Mouse (Mus musculus) left cerebral cortex, adult 8-10 months (tissue): ENCODE results near the gene Slc22a2. TPM values are rescaled to one million over a fixed set of nuclear protein-coding genes. Genes with fewer than 3 reads are reported as not detected.
"Not testable (repeated sequence)": the region's sequence is repeated elsewhere in the genome, so short reads cannot be mapped to it uniquely, and the experiment has no call there.

ENCODE experiments used
- DNase-seq, 2 experiments: peaks; one replicate each; pipeline ENCODE4 v3.0.0; 2022; ENCODE audit warnings: low spot score in 2 of 2
- total RNA-seq, 4 experiments: library from RNA; stranded (reverse); gene quantifications; 2 replicates each; pipeline ENCODE4 v1.2.4; 2022

The Slc22a2 gene
- 1 to 10 TPM in 3 of 4 experiments, under 1 TPM in 1; 0.98 to 1.7 (median 1.4) TPM for total RNA-seq

DNA sequence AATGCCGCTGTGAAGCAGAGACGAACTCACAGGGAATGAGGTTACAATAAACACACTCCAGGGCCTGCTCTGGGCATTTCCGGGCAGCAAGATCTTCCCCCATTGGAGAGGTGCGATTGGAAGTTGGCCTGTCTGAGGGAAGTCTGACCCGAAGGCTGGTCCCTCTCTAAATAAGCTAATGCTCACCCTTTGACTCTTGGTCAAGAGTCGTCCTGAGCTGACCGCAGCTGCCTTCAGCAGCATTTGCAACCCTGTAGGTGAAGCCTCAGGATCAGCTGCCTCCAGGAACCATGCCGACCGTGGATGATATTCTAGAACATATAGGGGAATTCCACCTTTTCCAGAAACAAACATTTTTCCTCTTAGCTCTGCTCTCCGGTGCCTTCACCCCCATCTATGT is at the start of gene Slc22a2:
Gene Slc22a2, plus strand, starts transcription at position 142 of the 400 bp plus-strand sequence.
- no peak for DNase-seq

DNA sequence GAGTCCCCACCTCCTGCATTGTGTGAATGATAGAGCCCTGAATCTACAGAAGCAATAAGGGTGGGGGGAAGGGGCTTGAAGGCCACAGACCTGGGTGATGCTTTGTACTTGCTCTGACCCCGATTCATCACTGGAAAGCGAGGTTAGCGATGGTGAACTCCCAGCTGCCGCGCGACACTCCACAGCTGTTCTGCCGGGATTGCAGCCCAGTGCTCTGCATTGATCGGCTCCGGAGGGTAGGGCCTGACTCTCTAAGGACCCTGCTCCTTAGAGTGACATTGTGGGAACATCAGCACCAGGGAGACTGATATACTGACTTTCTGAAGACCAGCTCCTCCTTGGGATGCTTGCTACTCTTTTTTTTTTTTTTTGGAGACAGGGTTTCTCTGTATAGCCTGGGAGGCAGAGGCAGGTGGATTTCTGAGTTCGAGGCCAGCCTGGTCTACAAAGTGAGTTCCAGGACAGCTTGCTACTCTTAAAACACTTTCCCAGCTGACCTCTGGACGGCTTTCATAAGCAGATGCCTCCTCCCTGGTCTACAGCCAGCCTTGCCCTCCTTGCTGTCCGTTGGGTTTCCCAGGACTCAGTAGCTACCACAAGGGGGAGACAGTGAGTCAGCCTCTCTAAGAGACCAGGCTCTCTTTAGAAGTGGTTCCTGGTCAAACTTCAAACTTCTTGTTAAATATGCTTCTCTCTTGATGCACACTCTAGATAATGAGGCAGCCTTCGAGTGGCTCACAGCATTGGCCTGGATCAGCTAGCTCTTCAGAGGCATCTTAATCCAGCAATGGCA is 49.4 kb upstream of the Slc22a2 start:
- no peak for DNase-seq

DNA sequence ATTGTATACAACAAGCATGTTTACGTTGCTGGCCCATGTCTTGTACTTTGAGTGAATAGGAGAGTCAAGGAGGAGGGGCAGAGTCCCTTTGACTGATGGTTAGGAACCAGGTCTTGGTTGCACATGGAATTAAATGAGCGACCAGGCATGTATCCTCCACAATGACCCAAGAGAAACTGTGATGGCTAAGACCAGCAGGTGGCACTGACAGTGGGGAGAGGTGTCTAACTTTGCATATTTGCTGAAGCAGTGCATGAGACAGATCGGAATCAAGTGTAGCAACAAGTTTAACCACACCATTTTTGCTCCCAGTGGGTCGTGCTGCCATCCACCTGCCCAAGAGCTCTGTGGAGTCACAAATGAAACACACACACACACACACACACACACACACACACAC is 21.7 kb upstream of the Slc22a2 start:
- no peak for DNase-seq

DNA sequence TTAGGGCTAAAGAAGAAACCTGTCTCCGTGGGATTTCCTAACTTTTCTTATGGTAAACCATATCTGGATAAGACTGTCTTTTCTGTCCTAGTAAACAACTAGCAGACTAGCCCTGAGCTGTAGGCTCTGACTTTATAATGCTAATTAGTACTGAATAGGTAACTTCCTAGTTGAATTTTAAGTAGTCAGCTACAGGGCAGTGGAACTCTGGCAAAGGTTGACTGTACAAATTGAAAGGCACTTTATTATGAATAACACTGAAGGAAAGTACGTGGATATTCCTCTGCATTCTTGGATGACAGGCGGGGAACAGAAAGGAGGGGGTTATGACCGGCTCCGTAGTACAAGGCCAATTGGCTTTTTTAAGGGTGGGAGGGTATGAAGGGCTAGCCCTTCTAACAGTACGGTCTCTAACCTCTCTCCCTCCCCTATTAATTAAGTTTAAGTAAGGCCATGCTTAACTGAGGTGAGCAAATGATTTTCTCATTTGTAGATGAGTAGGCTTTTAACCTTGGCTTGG is 19.4 kb upstream of the Slc22a2 start:
- DNase-seq, result not testable (repeated sequence)

DNA sequence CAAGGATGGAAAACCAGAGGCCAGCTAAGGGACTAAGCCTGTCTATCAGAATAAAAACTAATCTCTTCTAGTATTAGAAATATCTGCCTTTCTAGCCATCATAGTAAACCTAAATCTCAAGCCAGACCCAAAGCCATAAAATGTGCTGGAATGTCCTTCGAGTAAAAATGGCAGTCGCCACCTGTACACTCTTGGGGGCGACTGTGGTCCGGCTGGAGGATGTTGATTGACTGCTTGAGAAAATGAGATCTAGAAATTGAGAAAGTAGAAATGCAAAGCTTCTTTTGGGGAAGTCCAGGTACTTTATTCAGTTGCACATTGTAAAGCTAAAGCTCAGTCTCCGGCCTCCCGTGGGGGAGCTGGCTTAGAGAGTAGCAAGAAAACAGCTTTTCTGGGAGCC is 18.5 kb upstream of the Slc22a2 start:
- no peak for DNase-seq

- no peak for DNase-seq
Measured at GRCm38 (mm10) chr17:12571316-12571715, 12.6 kb upstream of the Slc22a2 start.

DNA sequence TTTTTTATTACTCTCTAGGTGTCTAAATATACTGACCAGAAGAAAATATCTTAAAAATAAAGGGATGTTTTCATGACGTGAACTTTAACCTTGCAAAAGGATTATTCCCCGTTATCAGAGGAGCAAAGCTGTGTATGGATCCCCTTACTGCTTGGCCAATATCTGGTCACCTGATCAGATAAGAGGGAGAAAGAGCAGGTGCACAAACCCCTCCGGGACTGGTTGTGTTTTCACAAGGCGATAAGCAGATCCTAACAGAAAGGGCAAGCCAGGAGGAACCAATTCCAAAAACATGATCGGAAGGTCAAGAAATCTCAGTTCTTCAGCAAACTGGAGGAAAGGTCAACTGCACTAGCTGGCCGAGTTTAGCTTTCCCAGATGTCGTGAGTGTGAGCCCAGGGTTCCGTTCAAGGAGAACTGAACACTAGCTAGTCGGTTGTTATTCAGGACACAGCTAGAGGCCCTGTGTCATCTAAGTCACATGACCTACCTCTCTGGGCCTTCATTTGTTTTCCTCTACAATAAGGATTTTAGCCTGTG is 11.9 kb upstream of the Slc22a2 start:
- no peak for DNase-seq

DNA sequence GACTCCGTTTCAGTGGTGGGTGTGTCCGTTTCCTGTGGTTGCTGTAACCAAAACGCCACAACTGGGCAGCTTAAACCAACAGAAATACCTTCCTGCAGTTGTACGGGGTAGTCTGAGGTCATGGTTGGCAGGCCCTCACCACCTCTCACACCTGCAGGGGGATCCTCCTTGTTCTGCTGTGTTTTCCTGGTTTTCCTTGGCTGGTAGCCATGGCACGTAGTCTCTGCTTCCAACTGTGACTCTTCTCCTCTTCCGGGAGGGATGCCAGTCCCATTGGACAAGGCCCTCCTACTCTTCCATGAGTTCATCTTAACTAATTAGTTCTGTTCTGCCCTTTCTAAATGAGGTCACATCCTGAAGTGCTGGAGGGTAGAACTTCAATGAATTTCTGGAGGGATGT is 8.5 kb upstream of the Slc22a2 start:
- no peak for DNase-seq

- no peak for DNase-seq
Measured at GRCm38 (mm10) chr17:12577096-12577495, 6.8 kb upstream of the Slc22a2 start.

DNA sequence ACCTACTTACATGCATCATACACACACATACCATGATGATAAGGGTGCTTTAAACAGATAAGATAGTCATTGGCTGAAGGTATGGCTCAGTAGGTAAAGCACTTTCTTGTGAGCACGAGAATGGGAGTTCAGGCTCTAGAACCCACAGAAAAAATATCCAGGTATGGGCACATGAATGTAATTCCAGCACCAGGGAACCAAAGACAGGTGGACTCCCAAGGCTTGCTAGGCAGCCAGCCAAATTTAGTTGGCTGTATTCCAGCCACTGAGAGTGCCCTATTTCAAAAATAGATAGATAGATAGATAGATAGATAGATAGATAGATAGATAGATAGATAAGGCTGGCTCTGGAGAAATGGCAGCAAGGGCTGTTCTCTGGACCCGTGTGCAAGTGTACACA is 1.4 kb downstream of the Slc22a2 start:
- no peak for DNase-seq

- DNase-seq, result no peak
Measured at GRCm38 (mm10) chr17:12586966-12587365, 3.0 kb downstream of the Slc22a2 start.

DNA sequence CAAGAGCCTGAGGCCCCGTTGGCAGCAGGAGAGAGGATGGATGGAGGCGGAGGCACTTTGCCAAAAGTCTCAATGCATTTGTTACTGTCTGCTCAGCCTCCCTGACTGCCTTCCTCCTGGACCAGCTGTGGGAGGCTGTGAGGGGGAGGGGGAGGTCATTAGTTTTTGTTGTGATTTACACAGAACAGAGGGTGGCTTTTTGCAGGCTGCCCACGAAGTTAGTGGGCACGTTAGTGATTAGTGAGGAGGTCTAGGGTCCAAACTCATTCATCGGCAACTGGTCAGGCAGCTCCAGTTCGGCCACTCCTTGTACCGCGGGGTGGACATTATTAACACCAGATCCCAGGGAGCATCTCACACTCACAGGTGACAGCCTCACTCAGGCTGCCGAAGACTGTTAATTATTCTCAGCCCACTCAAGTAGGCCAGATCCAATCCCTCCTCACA is 4.9 kb downstream of the Slc22a2 start:
- DNase-seq, result no peak

DNA sequence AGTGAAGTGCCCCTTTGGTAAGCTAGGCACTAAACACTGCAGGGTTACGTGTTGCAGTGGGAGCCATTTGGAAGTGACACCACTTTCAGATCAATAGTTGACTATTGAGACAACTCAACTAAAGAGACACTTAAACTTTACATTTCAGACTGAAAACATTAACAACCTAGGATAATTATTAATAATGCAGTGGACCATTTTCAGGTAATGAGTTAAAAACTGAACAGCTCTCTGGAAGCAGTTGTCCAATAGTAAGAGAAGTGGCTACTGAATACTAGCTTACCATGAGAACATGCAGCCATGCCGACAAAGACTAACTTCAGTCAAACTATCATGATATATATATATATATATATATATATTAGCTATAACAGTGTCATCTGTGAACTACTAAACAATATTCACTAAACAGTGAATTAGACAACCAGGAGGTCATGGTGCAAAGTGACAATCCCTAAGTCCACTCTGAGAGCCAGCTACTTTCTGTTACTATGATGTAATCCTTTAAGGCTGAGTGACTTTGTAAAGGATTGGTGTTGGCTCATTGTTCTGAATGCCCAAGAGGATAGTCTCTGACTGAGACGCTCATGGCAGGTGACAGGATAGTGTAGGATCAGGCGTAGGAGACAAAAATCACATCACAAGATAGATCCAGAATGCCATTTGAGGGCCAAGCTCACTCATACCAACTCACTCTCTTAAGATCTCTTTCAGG is 7.1 kb downstream of the Slc22a2 start:
- DNase-seq, result no peak

GRCm38 (mm10) chr17:12595846-12596515 is 12.0 kb downstream of the Slc22a2 start:
- no peak for DNase-seq

- DNase-seq, result no peak
Measured at GRCm38 (mm10) chr17:12606634-12607033, 22.7 kb downstream of the Slc22a2 start.

DNA sequence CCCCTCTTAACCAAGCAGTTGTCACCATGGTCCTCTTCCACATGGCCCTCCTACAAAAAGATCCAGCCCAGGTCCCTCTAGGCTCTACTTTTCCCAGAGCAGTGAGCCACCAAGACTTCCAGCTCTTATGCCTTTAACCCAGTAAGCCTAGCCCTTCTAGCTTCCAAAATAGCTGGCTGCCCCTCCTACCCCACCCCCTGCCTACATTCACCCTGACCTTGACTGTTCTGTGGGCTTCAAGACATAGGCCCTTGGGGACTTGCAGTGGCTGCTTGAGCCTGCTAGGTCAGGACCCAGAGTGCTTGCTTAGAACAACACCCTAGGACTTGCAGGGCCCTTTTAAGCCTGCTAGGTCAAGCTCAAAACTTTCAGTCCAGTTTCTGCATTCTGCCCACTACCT is 23.3 kb downstream of the Slc22a2 start:
- no peak for DNase-seq

DNA sequence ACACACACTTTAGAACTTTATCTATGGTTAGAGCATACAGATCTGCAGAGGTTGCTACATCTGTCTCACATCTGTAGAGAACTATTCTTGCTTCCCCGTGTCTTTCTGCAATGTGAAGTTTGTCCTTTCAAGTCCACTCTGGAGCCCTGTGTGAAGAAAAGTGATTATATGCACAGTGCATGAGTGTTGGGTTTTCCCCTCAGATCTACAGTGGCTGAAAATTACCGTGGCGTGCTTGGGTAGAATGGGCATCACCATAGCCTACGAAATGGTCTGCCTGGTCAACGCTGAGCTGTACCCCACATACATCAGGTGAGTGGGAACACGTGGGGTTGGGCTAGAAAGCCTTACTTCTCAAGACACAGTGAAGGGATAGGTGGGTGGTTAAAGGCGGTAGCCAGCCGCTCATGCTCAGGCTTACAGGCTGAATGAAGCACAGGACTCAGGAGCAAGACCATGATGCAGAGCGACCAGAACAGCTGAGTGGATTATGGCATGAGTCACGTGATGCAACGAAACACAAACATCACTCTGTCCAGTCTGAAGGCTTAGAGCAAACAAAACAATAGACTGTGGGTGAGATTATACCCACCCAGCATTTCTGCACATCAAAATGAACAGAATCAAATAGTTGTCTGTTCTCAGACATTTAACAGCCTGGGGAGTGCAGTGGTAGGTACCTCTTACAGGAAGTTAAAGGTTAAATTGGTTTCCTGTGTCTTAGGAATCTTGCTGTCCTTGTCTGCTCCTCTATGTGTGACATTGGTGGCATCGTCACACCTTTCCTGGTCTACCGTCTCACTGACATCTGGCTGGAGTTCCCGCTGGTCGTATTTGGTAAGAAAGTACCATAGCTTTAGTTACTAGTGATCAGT is 30.8 kb downstream of the Slc22a2 start:
- DNase-seq, result no peak

GRCm38 (mm10) chr17:12615429-12615828 is 31.5 kb downstream of the Slc22a2 start:
- DNase-seq, result no peak

DNA sequence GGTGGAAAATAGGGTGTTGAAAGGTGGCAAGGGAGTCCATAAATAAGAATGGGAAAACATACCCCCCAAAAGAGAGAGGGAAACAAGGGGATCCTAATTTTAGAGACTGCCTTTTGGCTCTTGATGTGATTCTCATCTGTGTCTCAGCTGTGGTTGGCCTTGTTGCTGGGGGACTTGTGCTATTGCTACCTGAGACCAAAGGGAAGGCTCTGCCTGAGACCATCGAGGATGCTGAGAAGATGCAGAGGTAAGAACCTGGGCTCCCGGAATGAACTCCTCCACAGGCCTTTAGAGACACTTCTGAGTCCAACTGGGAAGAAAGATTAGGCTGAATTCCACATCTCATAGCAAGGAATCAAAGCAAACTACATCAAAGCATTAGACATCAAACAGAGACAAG is 35.7 kb downstream of the Slc22a2 start:
- DNase-seq, result no peak

- DNase-seq, result no peak
Measured at GRCm38 (mm10) chr17:12627983-12628382, 44.1 kb downstream of the Slc22a2 start.
